Mouse (Mus musculus) cerebellum, adult 2 months (tissue): ENCODE measurements around the gene Il16.

Source experiments
- CTCF ChIP-seq: fragments of 200-500 bp; IDR thresholded peaks from 2 replicates; pipeline ENCODE4 v1.5.1; 2011; ENCODE audit warnings: low read depth, mild to moderate bottlenecking, control low read depth, low read length, moderate library complexity, borderline replicate concordance; ENCODE audit not compliant: insufficient read depth
- POLR2A ChIP-seq: fragments of 200-500 bp; IDR thresholded peaks from 2 replicates; pipeline ENCODE4 v1.6.1; 2011; ENCODE audit warnings: low read length, control low read depth, borderline replicate concordance; ENCODE audit not compliant: insufficient read depth

- TF ChIP-seq CTCF: no peak
- TF ChIP-seq POLR2A: no peak
These were observed 94.9 kb downstream of the Il16 start for GRCm38 (mm10) chr7:83650638-83651037.
